27 mouse cellular contexts compared by ENCODE assay signal in genomic region chr5:53405929-53406328, GRCm38 (mm10).
"Had no signal": no experiment of that assay in that cellular context is flagged by ENCODE, and none has a peak within 500 bp of the region (broad histone marks: within the 10 kb centered on the region; RNA-seq: fewer than 3 reads in every experiment).

No protein-coding gene starts in this region.

- H3K36me3 ChIP-seq: heart, embryonic 13.5 days; heart, embryonic 15.5 days; hindbrain, embryonic 13.5 days; hindbrain, embryonic 15.5 days; kidney, embryonic 15.5 days; limb, embryonic 13.5 days; limb, embryonic 15.5 days; liver, embryonic 12.5 days had no signal

- ATAC-seq: hindbrain, postnatal 0 days; intestine, embryonic 16.5 days; liver, embryonic 12.5 days had no signal

- H3K9ac ChIP-seq: heart, embryonic 13.5 days; heart, embryonic 15.5 days; hindbrain, embryonic 13.5 days; hindbrain, embryonic 15.5 days; kidney, embryonic 15.5 days; limb, embryonic 13.5 days; limb, embryonic 15.5 days; liver, embryonic 12.5 days; liver, embryonic 14.5 days had no signal

- H3K4me1 ChIP-seq: heart, embryonic 13.5 days; heart, embryonic 15.5 days; hindbrain, embryonic 13.5 days; hindbrain, embryonic 15.5 days; kidney, embryonic 15.5 days; limb, embryonic 13.5 days; limb, embryonic 15.5 days had no signal

- DNase-seq: gastrocnemius, adult 2 months; gastrocnemius, postnatal 10 days; gastrocnemius, postnatal 25 days; heart, adult 2 months; heart, postnatal 14 days; heart, postnatal 36 days; kidney, adult 11 months; kidney, adult 2 months; kidney, adult 9 months; kidney, postnatal 14 days; kidney, postnatal 36 days; layer of hippocampus, adult 9-11 months; layer of hippocampus, postnatal 36 days; left cerebral cortex, postnatal 4 days had no signal

- H3K4me3 ChIP-seq: gastrocnemius, adult 2 months; heart, adult 2 months; heart, embryonic 13.5 days; heart, embryonic 15.5 days; hindbrain, embryonic 13.5 days; hindbrain, embryonic 15.5 days; kidney, embryonic 15.5 days; limb, embryonic 13.5 days; limb, embryonic 15.5 days; liver, embryonic 12.5 days had no signal

- H3K4me2 ChIP-seq: heart, embryonic 11.5 days; heart, embryonic 13.5 days; heart, embryonic 15.5 days; hindbrain, embryonic 13.5 days; hindbrain, embryonic 15.5 days; kidney, embryonic 15.5 days; limb, embryonic 13.5 days; limb, embryonic 15.5 days; liver, embryonic 12.5 days had no signal

- H3K9me3 ChIP-seq: heart, embryonic 13.5 days; heart, embryonic 15.5 days; hindbrain, embryonic 13.5 days; hindbrain, embryonic 15.5 days; kidney, embryonic 15.5 days; limb, embryonic 13.5 days; limb, embryonic 15.5 days; liver, embryonic 12.5 days had no signal

- H3K27ac ChIP-seq: gastrocnemius, adult 2 months; heart, adult 2 months; heart, embryonic 13.5 days; heart, embryonic 15.5 days; hindbrain, embryonic 13.5 days; hindbrain, embryonic 15.5 days; hindbrain, postnatal 0 days; kidney, embryonic 15.5 days; kidney, postnatal 0 days; limb, embryonic 13.5 days; limb, embryonic 15.5 days; liver, embryonic 12.5 days; liver, embryonic 14.5 days had no signal

- H3K27me3 ChIP-seq: heart, embryonic 13.5 days; heart, embryonic 15.5 days; hindbrain, embryonic 13.5 days; hindbrain, embryonic 15.5 days; kidney, embryonic 15.5 days; limb, embryonic 13.5 days; limb, embryonic 15.5 days; liver, embryonic 12.5 days had no signal
